Mouse (Mus musculus): Measurements from ENCODE around the gene Elof1. TPM values are rescaled to one million over a fixed set of nuclear protein-coding genes. Genes with fewer than 3 reads are reported as not detected.
"Not testable (repeated sequence)": the region's sequence is repeated elsewhere in the genome, so short reads cannot be mapped to it uniquely, and the experiment has no call there.

The Elof1 gene
- polyA plus RNA-seq, 2 experiments = 59.5 to 102 TPM

GRCm38 (mm10) chr9:22155614-22156013 is 38.6 kb upstream of the Elof1 start:
- Histone ChIP-seq H3K36me3 (replicated peaks; ENCODE audit: control insufficient read depth, insufficient read depth, low read depth) (no peaks in the 10 kb centered on the region), H3K27me3 (ENCODE audit: control insufficient read depth, insufficient read depth, low read length) (no peaks in the 10 kb centered on the region; the same call in 1 of the 2 replicates), H3K4me1 (replicated peaks; ENCODE audit: control insufficient read depth in 2 of 2, insufficient read depth in 2 of 2, low read length in 1 of 2) (peaks cover 6 to 10% of the 10 kb centered on the region in 2 experiments), H3K4me3 (ENCODE audit: insufficient read depth in 1 of 2, low read depth in 2 of 2, low read length in 2 of 2) (peak overlapping the region; percentile 42 to 43; a peak in 3 of 4 replicates), H3K27ac (no peak overlapping the region), H3K4me2 (ENCODE audit: low read depth) (peak overlapping the region; percentile 50), H3K9ac (replicated peaks) (peak overlapping the region; percentile 6; the same call in 1 of the 2 replicates), H3K9me3 (ENCODE audit: control insufficient read depth, low read length) (no peaks in the 10 kb centered on the region)
- DNase-seq (ENCODE audit: low read depth in 3 of 3, low spot score in 3 of 3) (peak in 2 of 3 experiments; percentile 64 to 70), ATAC-seq (ENCODE audit: insufficient read depth) (0 out of 2 replicates have a peak, but pooled peaks have one; percentile 9)
- TF ChIP-seq CTCF (IDR thresholded peaks at IDR 0.05; ENCODE audit: low read depth) = peak; percentile 84
- TF ChIP-seq EP300 (IDR thresholded peaks at IDR 0.05; ENCODE audit: low read depth) = no peak
- 14% methylated on average over 10 of the region's 10 CpGs for WGBS (ENCODE audit: insufficient replicate concordance)

DNA sequence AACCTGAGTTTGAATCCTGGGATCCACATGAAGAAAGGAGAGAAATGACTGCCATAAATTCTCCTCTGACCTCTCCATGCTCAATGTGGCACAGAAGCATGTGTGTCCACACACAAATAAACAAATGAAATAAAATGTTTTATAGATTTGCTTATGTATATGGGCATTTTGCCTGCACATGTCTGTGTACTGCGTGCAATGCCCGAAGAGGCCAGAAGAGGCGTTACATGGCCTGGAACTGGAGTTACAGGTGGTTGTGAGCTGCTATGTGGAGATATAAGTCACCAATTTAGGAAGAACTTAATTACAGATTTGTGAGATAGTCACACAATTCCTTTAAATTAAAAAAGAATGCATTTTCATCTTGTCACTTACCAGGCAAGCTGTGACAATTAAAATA is 36.8 kb upstream of the Elof1 start:
- H3K36me3 ChIP-seq (replicated peaks; ENCODE audit: control insufficient read depth, insufficient read depth, low read depth) = no peaks in the 10 kb centered on the region
- H3K27ac ChIP-seq = no peak overlapping the region
- DNase-seq (ENCODE audit: low read depth in 3 of 3, low spot score in 3 of 3) (no peak), ATAC-seq (ENCODE audit: insufficient read depth) (no peak)
- no peak overlapping the region for H3K4me2 ChIP-seq (ENCODE audit: low read depth)
- H3K9ac ChIP-seq (replicated peaks) = no peak overlapping the region
- H3K27me3 ChIP-seq (ENCODE audit: control insufficient read depth, insufficient read depth, low read length) = no peaks in the 10 kb centered on the region; the same call in 1 of the 2 replicates
- peaks cover 6 to 21% of the 10 kb centered on the region in 2 experiments for H3K4me1 ChIP-seq (replicated peaks; ENCODE audit: control insufficient read depth in 2 of 2, insufficient read depth in 2 of 2, low read length in 1 of 2)
- H3K4me3 ChIP-seq (ENCODE audit: insufficient read depth in 1 of 2, low read depth in 2 of 2, low read length in 2 of 2) = no peak overlapping the region
- no peaks in the 10 kb centered on the region for H3K9me3 ChIP-seq (ENCODE audit: control insufficient read depth, low read length)
- TF ChIP-seq CTCF (IDR thresholded peaks at IDR 0.05; ENCODE audit: low read depth) = peak; percentile 27; the same call in 1 of the 2 replicates
- TF ChIP-seq EP300 (IDR thresholded peaks at IDR 0.05; ENCODE audit: low read depth) = no peak
- 76% methylated on average over 3 of the region's 3 CpGs for WGBS (ENCODE audit: insufficient replicate concordance)

- no peaks in the 10 kb centered on the region for H3K9me3 ChIP-seq (ENCODE audit: control insufficient read depth, low read length)
- no peak for ATAC-seq (ENCODE audit: insufficient read depth)
- TF ChIP-seq CTCF (IDR thresholded peaks at IDR 0.05; ENCODE audit: low read depth) (no peak), EP300 (IDR thresholded peaks at IDR 0.05; ENCODE audit: low read depth) (no peak)
- H3K4me1 ChIP-seq (replicated peaks; ENCODE audit: control insufficient read depth in 2 of 2, insufficient read depth in 2 of 2, low read length in 1 of 2) = peaks cover 0 to 14% of the 10 kb centered on the region in 2 experiments; a peak in 3 of 4 replicates
- H3K4me2 ChIP-seq (ENCODE audit: low read depth) = no peak overlapping the region
- H3K36me3 ChIP-seq (replicated peaks; ENCODE audit: control insufficient read depth, insufficient read depth, low read depth) = no peaks in the 10 kb centered on the region
- H3K27ac ChIP-seq = no peak overlapping the region
- no peak for DNase-seq (ENCODE audit: low read depth in 3 of 3, low spot score in 3 of 3)
- H3K4me3 ChIP-seq (ENCODE audit: insufficient read depth in 1 of 2, low read depth in 2 of 2, low read length in 2 of 2) = no peak overlapping the region
- 59% methylated on average over 2 of the region's 2 CpGs for WGBS (ENCODE audit: insufficient replicate concordance)
- no peak overlapping the region for H3K9ac ChIP-seq (replicated peaks)
- H3K27me3 ChIP-seq (ENCODE audit: control insufficient read depth, insufficient read depth, low read length) = no peaks in the 10 kb centered on the region; the same call in 1 of the 2 replicates
These were observed 34.0 kb upstream of the Elof1 start for GRCm38 (mm10) chr9:22150946-22151345.

GRCm38 (mm10) chr9:22150249-22150693 is 33.3 kb upstream of the Elof1 start:
- ATAC-seq (ENCODE audit: insufficient read depth); H3K9me3 ChIP-seq (ENCODE audit: control insufficient read depth, low read length); DNase-seq (ENCODE audit: low read depth in 3 of 3, low spot score in 3 of 3); H3K4me2 ChIP-seq (ENCODE audit: low read depth); H3K36me3 ChIP-seq (replicated peaks; ENCODE audit: control insufficient read depth, insufficient read depth, low read depth); H3K4me3 ChIP-seq (ENCODE audit: insufficient read depth in 1 of 2, low read depth in 2 of 2, low read length in 2 of 2); H3K27ac ChIP-seq; H3K9ac ChIP-seq (replicated peaks); H3K27me3 ChIP-seq (ENCODE audit: control insufficient read depth, insufficient read depth, low read length): not testable (repeated sequence)
- WGBS (ENCODE audit: insufficient replicate concordance) = 60% methylated on average over 7 of the region's 7 CpGs
- peaks cover 0 to 11% of the 10 kb centered on the region in 2 experiments; a peak in 2 of 4 replicates for H3K4me1 ChIP-seq (replicated peaks; ENCODE audit: control insufficient read depth in 2 of 2, insufficient read depth in 2 of 2, low read length in 1 of 2)

DNA sequence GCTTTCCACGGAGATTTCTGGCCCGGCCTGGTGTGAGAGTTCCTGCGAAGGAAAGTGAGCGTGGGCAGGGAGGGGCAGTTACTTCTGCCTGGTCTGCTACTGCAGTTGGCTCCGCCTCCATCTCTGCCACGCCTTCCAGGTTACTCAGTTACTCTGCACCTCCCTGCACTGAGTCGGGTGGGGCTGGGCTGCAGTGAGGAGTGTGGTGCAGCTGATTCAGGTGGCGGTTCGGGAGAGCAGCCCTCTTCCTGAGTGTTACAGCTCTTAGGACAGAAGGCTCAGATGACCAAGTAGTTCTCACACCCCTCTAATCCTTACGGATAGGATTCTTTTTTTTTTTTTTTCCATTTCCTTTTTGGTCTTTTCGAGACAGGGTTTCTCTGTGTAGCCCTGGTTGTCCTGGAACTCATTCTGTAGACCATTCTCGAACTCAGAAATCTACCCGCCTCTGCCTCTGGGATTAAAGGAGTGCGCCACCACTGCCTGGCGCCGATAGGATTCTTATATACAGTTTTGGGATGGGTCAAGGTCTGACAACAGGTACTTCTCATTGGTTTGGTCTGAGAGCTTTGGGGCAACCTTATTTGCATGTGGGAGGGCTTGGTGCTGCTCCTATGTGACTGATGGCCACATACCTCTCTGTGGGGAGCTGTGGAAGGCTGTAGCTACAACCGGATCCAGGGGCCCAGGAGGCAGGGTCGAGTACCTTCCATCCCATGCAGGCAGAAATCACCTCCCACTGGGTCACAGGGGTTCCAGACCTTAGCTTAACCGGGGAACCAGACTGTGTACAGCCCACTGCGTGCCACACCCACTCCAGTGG is 32.7 kb upstream of the Elof1 start:
- no peak overlapping the region for H3K9ac ChIP-seq (replicated peaks)
- no peak overlapping the region for H3K27ac ChIP-seq
- no peak overlapping the region for H3K4me2 ChIP-seq (ENCODE audit: low read depth)
- H3K36me3 ChIP-seq (replicated peaks; ENCODE audit: control insufficient read depth, insufficient read depth, low read depth) = no peaks in the 10 kb centered on the region
- no peaks in the 10 kb centered on the region for H3K9me3 ChIP-seq (ENCODE audit: control insufficient read depth, low read length)
- WGBS (ENCODE audit: insufficient replicate concordance) = 49% methylated on average over 20 of the region's 20 CpGs
- ATAC-seq (ENCODE audit: insufficient read depth) (peak; percentile 83), DNase-seq (ENCODE audit: low read depth in 3 of 3, low spot score in 3 of 3) (no peak)
- H3K27me3 ChIP-seq (ENCODE audit: control insufficient read depth, insufficient read depth, low read length) = no peaks in the 10 kb centered on the region; the same call in 1 of the 2 replicates
- H3K4me3 ChIP-seq (ENCODE audit: insufficient read depth in 1 of 2, low read depth in 2 of 2, low read length in 2 of 2) = no peak overlapping the region
- TF ChIP-seq EP300 (IDR thresholded peaks at IDR 0.05; ENCODE audit: low read depth) = no peak
- no peak for TF ChIP-seq CTCF (IDR thresholded peaks at IDR 0.05; ENCODE audit: low read depth)
- H3K4me1 ChIP-seq (replicated peaks; ENCODE audit: control insufficient read depth in 2 of 2, insufficient read depth in 2 of 2, low read length in 1 of 2) = peaks cover 0 to 11% of the 10 kb centered on the region in 2 experiments; a peak in 2 of 4 replicates
